ENCODE assay signal across 8 mouse cellular contexts in the genomic region with DNA sequence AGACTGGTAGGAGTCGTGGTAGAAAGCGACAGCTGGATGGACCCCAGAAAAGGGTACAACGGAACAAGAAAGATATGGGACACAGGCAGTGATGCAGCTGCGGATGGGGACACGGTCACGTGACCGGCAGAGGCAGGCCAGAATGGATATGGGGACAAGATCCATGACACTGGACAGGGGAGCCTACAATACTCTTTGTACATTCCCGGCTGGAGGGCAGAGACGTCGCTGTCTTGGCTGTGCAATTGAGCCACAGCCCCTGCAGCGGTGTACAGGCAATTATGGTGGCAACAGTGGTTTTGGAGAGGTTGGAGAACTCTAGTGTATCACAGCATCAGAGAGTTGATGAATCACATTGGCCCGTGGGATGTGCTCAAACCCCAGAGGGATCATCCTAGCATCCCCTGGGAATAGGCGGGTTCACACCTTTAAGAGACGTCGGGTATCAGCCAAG. TPM values are rescaled to one million over a fixed set of nuclear protein-coding genes. Genes with fewer than 3 reads are reported as not detected.
DNase-seq lines count a peak whose midpoint lies in the region; ATAC-seq lines count a peak whose summit lies in the region.

No protein-coding gene starts in this region.

- ATAC-seq in heart, embryonic 14.5 days (ENCODE audit: insufficient number of reproducible peaks, insufficient read depth, low FRiP score, low read depth), result 0 out of 2 replicates have a peak, but pooled peaks have one; percentile 9
- no peak for ATAC-seq in limb, embryonic 11.5 days (ENCODE audit: insufficient number of reproducible peaks, low FRiP score, low TSS enrichment, low read depth)

- peaks cover 34% of the 10 kb centered on the region for H3K27me3 ChIP-seq in heart, embryonic 14.5 days (ENCODE audit: control insufficient read depth, insufficient read depth, low read length)
- H3K27me3 ChIP-seq in limb, embryonic 11.5 days (ENCODE audit: control insufficient read depth, insufficient read depth, low read length), result peaks cover 3% of the 10 kb centered on the region; the same call in 1 of the 2 replicates
- H3K27me3 ChIP-seq in midbrain, embryonic 10.5 days (ENCODE audit: low read depth, poor library complexity, severe bottlenecking), result peaks cover 52% of the 10 kb centered on the region

- peak overlapping the region; percentile 66 to 68 for H3K4me3 ChIP-seq in heart, embryonic 14.5 days (ENCODE audit: control insufficient read depth in 1 of 2, insufficient read depth in 1 of 2, low read depth in 1 of 2, low read length in 2 of 2)
- peak overlapping the region; percentile 62 for H3K4me3 ChIP-seq in limb, embryonic 11.5 days (ENCODE audit: low read depth, low read length)
- peak overlapping the region; percentile 74 for H3K4me3 ChIP-seq in midbrain, embryonic 10.5 days

- no peak overlapping the region; a peak in 1 of 4 replicates for H3K27ac ChIP-seq in heart, embryonic 14.5 days (replicated peaks in 1 of 2; ENCODE audit: control insufficient read depth in 1 of 2, insufficient read depth in 1 of 2, low read depth in 2 of 2, low read length in 2 of 2)
- H3K27ac ChIP-seq in limb, embryonic 11.5 days (replicated peaks; ENCODE audit: low read depth, low read length), result no peak overlapping the region
- H3K27ac ChIP-seq in midbrain, embryonic 10.5 days (replicated peaks), result peak overlapping the region; percentile 82

- DNase-seq in adrenal gland, postnatal 10 days, result peak; percentile 61
- DNase-seq in adrenal gland, postnatal 4 days (ENCODE audit: low spot score in 2 of 2), result no peak
- DNase-seq in right cerebral cortex, postnatal 14 days, result peak; percentile 45
- DNase-seq in right cerebral cortex, postnatal 25 days, result no peak
- no peak for DNase-seq in limb, embryonic 11.5 days (ENCODE audit: low spot score)
- DNase-seq in midbrain, embryonic 10.5 days (ENCODE audit: low spot score), result no peak
- DNase-seq in retina, postnatal 1 day, result no peak

- H3K4me2 ChIP-seq in heart, embryonic 14.5 days (ENCODE audit: low read length), result peak overlapping the region; percentile 97
- H3K4me2 ChIP-seq in limb, embryonic 11.5 days (ENCODE audit: low read depth, severe bottlenecking), result peak overlapping the region; percentile 86

- H3K4me1 ChIP-seq in heart, embryonic 14.5 days (ENCODE audit: control insufficient read depth in 2 of 2, insufficient read depth in 2 of 2, low read length in 2 of 2), result peaks cover 36 to 60% of the 10 kb centered on the region in 2 experiments
- H3K4me1 ChIP-seq in limb, embryonic 11.5 days (ENCODE audit: control insufficient read depth, insufficient read depth, low read length), result peaks cover 62% of the 10 kb centered on the region
- peaks cover 86% of the 10 kb centered on the region for H3K4me1 ChIP-seq in midbrain, embryonic 10.5 days

- H3K9me3 ChIP-seq in heart, embryonic 14.5 days (ENCODE audit: control insufficient read depth, low read length), result no peaks in the 10 kb centered on the region
- no peaks in the 10 kb centered on the region for H3K9me3 ChIP-seq in limb, embryonic 11.5 days (ENCODE audit: control insufficient read depth, low read length)
- H3K9me3 ChIP-seq in midbrain, embryonic 10.5 days (replicated peaks), result no peaks in the 10 kb centered on the region

- H3K36me3 ChIP-seq in heart, embryonic 14.5 days (ENCODE audit: control insufficient read depth, insufficient read depth, low read length), result no peaks in the 10 kb centered on the region
- no peaks in the 10 kb centered on the region for H3K36me3 ChIP-seq in limb, embryonic 11.5 days (ENCODE audit: control insufficient read depth, insufficient read depth, low read length)
- 0 out of 2 replicates have a peak, but pooled peaks cover 3% of the 10 kb centered on the region for H3K36me3 ChIP-seq in midbrain, embryonic 10.5 days

- H3K9ac ChIP-seq in heart, embryonic 14.5 days (ENCODE audit: low read length), result peak overlapping the region; percentile 88
- H3K9ac ChIP-seq in limb, embryonic 11.5 days (ENCODE audit: low read length), result peak overlapping the region; percentile 67

- 4% methylated on average over 15 of the region's 15 CpGs for WGBS in heart, embryonic 14.5 days
- WGBS in limb, embryonic 11.5 days, result 11% methylated on average over 15 of the region's 15 CpGs
- 6% methylated on average over 15 of the region's 15 CpGs for WGBS in midbrain, embryonic 10.5 days

RNA-seq across cellular contexts. Expression of a gene that starts 0.6 kb away (rescaled TPM):
- total RNA-seq in adrenal gland, postnatal 10 days (2021), result 10 to 100 TPM; 12.0 to 16.4 TPM
- 10 to 100 TPM; 13.7 to 15.9 TPM for total RNA-seq in adrenal gland, postnatal 4 days (2021)
- 4.3 and 4.5 TPM in 2 replicates for polyA plus RNA-seq in heart, embryonic 14.5 days (2014; fragmentation: Nextera tagmentation; extraction: Ambion mirVana)
- 5.0 and 5.2 TPM in 2 replicates for polyA plus RNA-seq in limb, embryonic 11.5 days (2014; fragmentation: Nextera tagmentation; extraction: Ambion mirVana)
- polyA plus RNA-seq in midbrain, embryonic 10.5 days (2016; fragmentation: Nextera tagmentation; extraction: Ambion mirVana), result 5.3 and 12.5 TPM in 2 replicates

RNA-seq across cellular contexts. Expression of a gene that starts 3.4 kb away (rescaled TPM):
- 1 to 10 TPM; 3.1 to 4.2 TPM for total RNA-seq in adrenal gland, postnatal 10 days (2021)
- 1 to 10 TPM; 7.6 to 8.2 TPM for total RNA-seq in adrenal gland, postnatal 4 days (2021)
- 1.3 and 1.6 TPM in 2 replicates for polyA plus RNA-seq in heart, embryonic 14.5 days (2014; fragmentation: Nextera tagmentation; extraction: Ambion mirVana)
- 9.2 and 9.5 TPM in 2 replicates for polyA plus RNA-seq in limb, embryonic 11.5 days (2014; fragmentation: Nextera tagmentation; extraction: Ambion mirVana)
- 3.8 and 4.4 TPM in 2 replicates for polyA plus RNA-seq in midbrain, embryonic 10.5 days (2016; fragmentation: Nextera tagmentation; extraction: Ambion mirVana)

RNA-seq across cellular contexts. Expression of a gene that starts 14.7 kb away (rescaled TPM):
- total RNA-seq in adrenal gland, postnatal 10 days (2021), result 1 to 10 TPM; 7.2 to 9.8 TPM
- total RNA-seq in adrenal gland, postnatal 4 days (2021), result 10 to 100 TPM; 13.8 to 17.6 TPM
- polyA plus RNA-seq in heart, embryonic 14.5 days (2014; fragmentation: Nextera tagmentation; extraction: Ambion mirVana), result 5.2 and 5.4 TPM in 2 replicates
- polyA plus RNA-seq in limb, embryonic 11.5 days (2014; fragmentation: Nextera tagmentation; extraction: Ambion mirVana), result 21.9 and 23.4 TPM in 2 replicates
- polyA plus RNA-seq in midbrain, embryonic 10.5 days (2016; fragmentation: Nextera tagmentation; extraction: Ambion mirVana), result 22.4 and 22.9 TPM in 2 replicates

RNA-seq across cellular contexts. Expression of a gene that starts 36.4 kb away (rescaled TPM):
- total RNA-seq in adrenal gland, postnatal 10 days (2021), result 100 to 1,000 TPM; 286 to 329 TPM
- 100 to 1,000 TPM; 344 to 347 TPM for total RNA-seq in adrenal gland, postnatal 4 days (2021)
- polyA plus RNA-seq in heart, embryonic 14.5 days (2014; fragmentation: Nextera tagmentation; extraction: Ambion mirVana), result 581 and 616 TPM in 2 replicates
- polyA plus RNA-seq in limb, embryonic 11.5 days (2014; fragmentation: Nextera tagmentation; extraction: Ambion mirVana), result 391 and 434 TPM in 2 replicates
- polyA plus RNA-seq in midbrain, embryonic 10.5 days (2016; fragmentation: Nextera tagmentation; extraction: Ambion mirVana), result 467 and 491 TPM in 2 replicates

RNA-seq across cellular contexts. Expression of a gene that starts 42.4 kb away (rescaled TPM):
- 10 to 100 TPM; 36.6 to 44.2 TPM for total RNA-seq in adrenal gland, postnatal 10 days (2021)
- total RNA-seq in adrenal gland, postnatal 4 days (2021), result 10 to 100 TPM; 44.9 to 46.8 TPM
- 23.6 and 26.0 TPM in 2 replicates for polyA plus RNA-seq in heart, embryonic 14.5 days (2014; fragmentation: Nextera tagmentation; extraction: Ambion mirVana)
- polyA plus RNA-seq in limb, embryonic 11.5 days (2014; fragmentation: Nextera tagmentation; extraction: Ambion mirVana), result 32.6 and 37.8 TPM in 2 replicates
- polyA plus RNA-seq in midbrain, embryonic 10.5 days (2016; fragmentation: Nextera tagmentation; extraction: Ambion mirVana), result 42.4 and 44.8 TPM in 2 replicates

Comparison
In these comparisons a context has a peak if more than half of its experiments do, and no peak if none do; other contexts are left out.
1. DNase-seq: peak in adrenal gland, postnatal 10 days (single experiment) and right cerebral cortex, postnatal 14 days (single experiment); none in adrenal gland, postnatal 4 days (0 of 2), right cerebral cortex, postnatal 25 days (single experiment), limb, embryonic 11.5 days (single experiment), midbrain, embryonic 10.5 days (single experiment) and retina, postnatal 1 day (single experiment).
2. Peak in every context shown above with its lines, with median percentiles within 50 percentile points of each other: H3K4me3 ChIP-seq.